Mouse (Mus musculus): ENCODE results near the gene Dazap2. TPM values are rescaled to one million over a fixed set of nuclear protein-coding genes. Genes with fewer than 3 reads are reported as not detected.
"Not testable (repeated sequence)": the region's sequence is repeated elsewhere in the genome, so short reads cannot be mapped to it uniquely, and the experiment has no call there.

The Dazap2 gene
- total and polyA plus RNA-seq, 3 experiments = 100 to 341 (median 233) TPM

GRCm38 (mm10) chr15:100601669-100602068 is 13.5 kb upstream of the Dazap2 start:
- no peak for TF ChIP-seq ZMIZ1 (IDR thresholded peaks at IDR 0.05; ENCODE audit: low read depth, low read length)
- no peak for TF ChIP-seq CTCF (IDR thresholded peaks at IDR 0.05 in 2 of 3, conservative IDR thresholded peaks at IDR 0.05 in 1 of 3; ENCODE audit: control insufficient read depth in 1 of 3, insufficient read depth in 1 of 3, low read depth in 2 of 3, low read length in 3 of 3, poor library complexity in 1 of 3, severe bottlenecking in 1 of 3)
- TF ChIP-seq MYB (IDR thresholded peaks at IDR 0.05; ENCODE audit: low read depth, low read length) = no peak
- TF ChIP-seq TCF12 (IDR thresholded peaks at IDR 0.05; ENCODE audit: low read depth, low read length) = no peak
- TF ChIP-seq BHLHE40 (IDR thresholded peaks at IDR 0.05; ENCODE audit: borderline replicate concordance, low read depth, low read length) = no peak
- no peak for TF ChIP-seq RCOR1 (IDR thresholded peaks at IDR 0.05; ENCODE audit: low read depth, low read length)
- Histone ChIP-seq H3K9ac (ENCODE audit: control insufficient read depth, low read depth, low read length, poor library complexity, severe bottlenecking) (no peak overlapping the region), H3K4me1 (ENCODE audit: control insufficient read depth in 1 of 2, insufficient read depth in 2 of 2, low read length in 2 of 2) (peaks cover 6 to 20% of the 10 kb centered on the region in 2 experiments), H3K4me3 (ENCODE audit: control insufficient read depth in 1 of 2, insufficient read depth in 1 of 2, low read depth in 2 of 2, low read length in 2 of 2) (no peak overlapping the region), H3K9me3 (replicated peaks; ENCODE audit: insufficient read depth, low read length) (no peaks in the 10 kb centered on the region), H3K27me3 (ENCODE audit: control insufficient read depth in 1 of 2, insufficient read depth in 2 of 2, low read length in 2 of 2) (peaks cover 0 to 4% of the 10 kb centered on the region in 2 experiments; a peak in 2 of 4 replicates), H3K27ac (ENCODE audit: control insufficient read depth, low read depth, low read length) (no peak overlapping the region), H3K79me2 (ENCODE audit: control insufficient read depth, insufficient read depth, low read length, poor library complexity) (no peaks in the 10 kb centered on the region; the same call in 1 of the 2 replicates), H3K36me3 (ENCODE audit: control insufficient read depth in 1 of 2, insufficient read depth in 2 of 2, low read length in 2 of 2) (peaks cover 0 to 8% of the 10 kb centered on the region in 2 experiments; a peak in 1 of 4 replicates)
- no peak for DNase-seq (ENCODE audit: low read depth, low spot score)

GRCm38 (mm10) chr15:100606677-100607076 is 8.5 kb upstream of the Dazap2 start:
- H3K9ac ChIP-seq (ENCODE audit: control insufficient read depth, low read depth, low read length, poor library complexity, severe bottlenecking); H3K79me2 ChIP-seq (ENCODE audit: control insufficient read depth, insufficient read depth, low read length, poor library complexity); H3K27me3 ChIP-seq (ENCODE audit: control insufficient read depth in 1 of 2, insufficient read depth in 2 of 2, low read length in 2 of 2); H3K9me3 ChIP-seq (replicated peaks; ENCODE audit: insufficient read depth, low read length); H3K36me3 ChIP-seq (ENCODE audit: control insufficient read depth in 1 of 2, insufficient read depth in 2 of 2, low read length in 2 of 2); H3K4me3 ChIP-seq (ENCODE audit: control insufficient read depth in 1 of 2, insufficient read depth in 1 of 2, low read depth in 2 of 2, low read length in 2 of 2); H3K27ac ChIP-seq (ENCODE audit: control insufficient read depth, low read depth, low read length): not testable (repeated sequence)
- TF ChIP-seq MAX (IDR thresholded peaks at IDR 0.05; ENCODE audit: low read length) (peak; percentile 77), CTCF (IDR thresholded peaks at IDR 0.05 in 2 of 3, conservative IDR thresholded peaks at IDR 0.05 in 1 of 3; ENCODE audit: control insufficient read depth in 1 of 3, insufficient read depth in 1 of 3, low read depth in 2 of 3, low read length in 3 of 3, poor library complexity in 1 of 3, severe bottlenecking in 1 of 3) (peak; percentile 56 to 74 (median 61)), SIN3A (IDR thresholded peaks at IDR 0.05; ENCODE audit: low read length) (peak; percentile 50; the same call in 1 of the 2 replicates), MYC (IDR thresholded peaks at IDR 0.05; ENCODE audit: low read depth, low read length) (0 out of 2 replicates have a peak, but pooled peaks have one; percentile 61), SMC3 (IDR thresholded peaks at IDR 0.05; ENCODE audit: low read depth, low read length) (peak; percentile 79), USF1 (IDR thresholded peaks at IDR 0.05; ENCODE audit: low read depth, low read length) (peak; percentile 61; the same call in 1 of the 2 replicates), ZC3H11A (IDR thresholded peaks at IDR 0.05; ENCODE audit: low read depth, low read length) (peak; percentile 80), MXI1 (IDR thresholded peaks at IDR 0.05; ENCODE audit: low read depth, low read length) (peak; percentile 62; the same call in 1 of the 2 replicates), RAD21 (IDR thresholded peaks at IDR 0.05; ENCODE audit: low read depth, low read length) (peak; percentile 74)
- H3K4me1 ChIP-seq (ENCODE audit: control insufficient read depth in 1 of 2, insufficient read depth in 2 of 2, low read length in 2 of 2) = peaks cover 2 to 16% of the 10 kb centered on the region in 2 experiments
- peak; percentile 74 for DNase-seq (ENCODE audit: low read depth, low spot score)

- H3K27ac ChIP-seq (ENCODE audit: control insufficient read depth, low read depth, low read length) = no peak overlapping the region
Observed at GRCm38 (mm10) chr15:100611951-100612350, 3.2 kb upstream of the Dazap2 start.

More at GRCm38 (mm10) chr15:100611951-100612350, 3.2 kb upstream of the Dazap2 start:
- H3K79me2 ChIP-seq (ENCODE audit: control insufficient read depth, insufficient read depth, low read length, poor library complexity) = peaks cover 12% of the 10 kb centered on the region
- H3K4me1 ChIP-seq (ENCODE audit: control insufficient read depth in 1 of 2, insufficient read depth in 2 of 2, low read length in 2 of 2) = peaks cover 0 to 18% of the 10 kb centered on the region in 2 experiments; a peak in 2 of 4 replicates
- no peak overlapping the region for H3K9ac ChIP-seq (ENCODE audit: control insufficient read depth, low read depth, low read length, poor library complexity, severe bottlenecking)
- H3K36me3 ChIP-seq (ENCODE audit: control insufficient read depth in 1 of 2, insufficient read depth in 2 of 2, low read length in 2 of 2) = peaks cover under 1 to 7% of the 10 kb centered on the region in 2 experiments; a peak in 3 of 4 replicates
- no peaks in the 10 kb centered on the region for H3K9me3 ChIP-seq (replicated peaks; ENCODE audit: insufficient read depth, low read length)
- no peak overlapping the region for H3K4me3 ChIP-seq (ENCODE audit: control insufficient read depth in 1 of 2, insufficient read depth in 1 of 2, low read depth in 2 of 2, low read length in 2 of 2)
- TF ChIP-seq POLR2A (IDR thresholded peaks at IDR 0.05; ENCODE audit: control insufficient read depth in 1 of 2, insufficient read depth in 1 of 2, low read depth in 1 of 2, low read length in 2 of 2, poor library complexity in 1 of 2) = no peak
- TF ChIP-seq ZNF384 (IDR thresholded peaks at IDR 0.05; ENCODE audit: low read depth, low read length) = no peak
- TF ChIP-seq ZC3H11A (IDR thresholded peaks at IDR 0.05; ENCODE audit: low read depth, low read length) = no peak
- TF ChIP-seq MAFK (IDR thresholded peaks at IDR 0.05; ENCODE audit: borderline replicate concordance, low read depth, low read length) = no peak
- no peak for TF ChIP-seq USF1 (IDR thresholded peaks at IDR 0.05; ENCODE audit: low read depth, low read length)
- TF ChIP-seq USF2 (IDR thresholded peaks at IDR 0.05; ENCODE audit: borderline replicate concordance in 1 of 2, insufficient read depth in 1 of 2, low read depth in 1 of 2, low read length in 2 of 2) = no peak
- no peak for TF ChIP-seq ELF1 (IDR thresholded peaks at IDR 0.05; ENCODE audit: low read depth, low read length)
- TF ChIP-seq MXI1 (IDR thresholded peaks at IDR 0.05; ENCODE audit: low read depth, low read length) = no peak
- no peak for TF ChIP-seq MYC (IDR thresholded peaks at IDR 0.05; ENCODE audit: low read depth, low read length)
- TF ChIP-seq HCFC1 (IDR thresholded peaks at IDR 0.05; ENCODE audit: low read depth, low read length) = no peak
- H3K27me3 ChIP-seq (ENCODE audit: control insufficient read depth in 1 of 2, insufficient read depth in 2 of 2, low read length in 2 of 2) = no peaks in the 10 kb centered on the region
- DNase-seq (ENCODE audit: low read depth, low spot score) = no peak

All from MEL (cell line).